Mouse (Mus musculus) induced T-regulatory cell, adult 2 months (primary cell): ENCODE data around the gene Atp8b3.
A peak's percentile ranks its signal among the peaks of the same experiment; 100 is the strongest.

Experiments
- DNase-seq: peaks from one replicate; pipeline ENCODE4 v3.0.0-alpha.2; 2012; ENCODE audit warnings: low read depth

The Atp8b3 gene

GRCm38 (mm10) chr10:80538710-80539394 is at the start of gene Atp8b3:
Atp8b3 (minus strand) TSS chr10:80539124.
- DNase-seq = peak; percentile 95

- no peak for DNase-seq
These were observed 48.4 kb upstream of the Atp8b3 start for GRCm38 (mm10) chr10:80587305-80587657.

GRCm38 (mm10) chr10:80586407-80587304 is 47.7 kb upstream of the Atp8b3 start:
- no peak for DNase-seq

GRCm38 (mm10) chr10:80585581-80585980 is 46.7 kb upstream of the Atp8b3 start:
- DNase-seq = no peak

- DNase-seq = no peak
These were observed 46.0 kb upstream of the Atp8b3 start for GRCm38 (mm10) chr10:80584642-80585552.

- no peak for DNase-seq
These were observed 45.1 kb upstream of the Atp8b3 start for GRCm38 (mm10) chr10:80584045-80584488.

- DNase-seq = no peak
These were observed 44.1 kb upstream of the Atp8b3 start for GRCm38 (mm10) chr10:80583047-80583446.

- DNase-seq = peak; percentile 94
These were observed 40.0 kb upstream of the Atp8b3 start for GRCm38 (mm10) chr10:80578911-80579310.

GRCm38 (mm10) chr10:80578131-80578750 is 39.3 kb upstream of the Atp8b3 start:
- peak; percentile 94 for DNase-seq

GRCm38 (mm10) chr10:80577195-80578130 is 38.5 kb upstream of the Atp8b3 start, which contains the start of gene Klf16:
Klf16 (minus strand) TSS chr10:80577321.
- DNase-seq = peak; percentile 99

- peak; percentile 85 for DNase-seq
These were observed 37.6 kb upstream of the Atp8b3 start for GRCm38 (mm10) chr10:80576351-80577194.

GRCm38 (mm10) chr10:80575925-80576324 is 37.0 kb upstream of the Atp8b3 start:
- DNase-seq = no peak

- no peak for DNase-seq
These were observed 36.0 kb upstream of the Atp8b3 start for GRCm38 (mm10) chr10:80574896-80575295.

- DNase-seq = peak; percentile 42
These were observed 35.0 kb upstream of the Atp8b3 start for GRCm38 (mm10) chr10:80573944-80574343.

GRCm38 (mm10) chr10:80572477-80572876 is 33.6 kb upstream of the Atp8b3 start:
- no peak for DNase-seq

- DNase-seq = no peak
These were observed 32.2 kb upstream of the Atp8b3 start for GRCm38 (mm10) chr10:80570871-80571836.

GRCm38 (mm10) chr10:80570419-80570818 is 31.5 kb upstream of the Atp8b3 start:
- DNase-seq = no peak

GRCm38 (mm10) chr10:80569664-80570066 is 30.7 kb upstream of the Atp8b3 start:
- DNase-seq = peak; percentile 63
